Mouse (Mus musculus) cerebellum, adult 2 months (tissue): Measurements from ENCODE around the gene Uck2. TPM values are rescaled to one million over a fixed set of nuclear protein-coding genes. Genes with fewer than 3 reads are reported as not detected.

Experiments
- DNase-seq, 2 experiments: peaks; one replicate each; pipeline ENCODE4 v3.0.0; 2021
- H3K27ac ChIP-seq: fragments of 200-500 bp; 2 replicates; pipeline ENCODE4 v1.5.1; 2012; ENCODE audit warnings: low read length, control low read depth, inconsistent platforms; ENCODE audit not compliant: insufficient read depth
- H3K27me3 ChIP-seq: fragments of 200-500 bp; 2 replicates; pipeline ENCODE4 v1.6.1; 2012; ENCODE audit warnings: inconsistent platforms, mild to moderate bottlenecking, low read length, moderate library complexity; ENCODE audit not compliant: control insufficient read depth, insufficient read depth
- H3K4me1 ChIP-seq: fragments of 200-500 bp; 2 replicates; pipeline ENCODE4 v1.6.1; 2011; ENCODE audit warnings: low read length; ENCODE audit not compliant: control insufficient read depth, insufficient read depth
- H3K4me3 ChIP-seq: fragments of 200-500 bp; replicated peaks from 2 replicates; pipeline ENCODE3; 2011; ENCODE audit warnings: mild to moderate bottlenecking, low read depth, low read length, control low read depth; ENCODE audit not compliant: insufficient read depth
- CTCF ChIP-seq: fragments of 200-500 bp; IDR thresholded peaks from 2 replicates; pipeline ENCODE4 v1.5.1; 2011; ENCODE audit warnings: low read depth, mild to moderate bottlenecking, control low read depth, low read length, moderate library complexity, borderline replicate concordance; ENCODE audit not compliant: insufficient read depth
- POLR2A ChIP-seq: fragments of 200-500 bp; IDR thresholded peaks from 2 replicates; pipeline ENCODE4 v1.6.1; 2011; ENCODE audit warnings: low read length, control low read depth, borderline replicate concordance; ENCODE audit not compliant: insufficient read depth
- WGBS: fragments of 180-500 bp; shearing (Covaris S2); methylation state at CpG from one replicate; pipeline ENCODE4 v1.1.7; 2018; 5-methylcytosine and 5-hydroxymethylcytosine counted together
- polyA plus RNA-seq: library from polyadenylated mRNA; depleted of rRNA; stranded (reverse); fragments of >200 nt; gene quantifications from 2 replicates; pipeline ENCODE4 v1.2.3, GENCODE M21; 2012

Gene Uck2
- polyA plus RNA-seq, 1 experiment = 20.7 TPM

DNA sequence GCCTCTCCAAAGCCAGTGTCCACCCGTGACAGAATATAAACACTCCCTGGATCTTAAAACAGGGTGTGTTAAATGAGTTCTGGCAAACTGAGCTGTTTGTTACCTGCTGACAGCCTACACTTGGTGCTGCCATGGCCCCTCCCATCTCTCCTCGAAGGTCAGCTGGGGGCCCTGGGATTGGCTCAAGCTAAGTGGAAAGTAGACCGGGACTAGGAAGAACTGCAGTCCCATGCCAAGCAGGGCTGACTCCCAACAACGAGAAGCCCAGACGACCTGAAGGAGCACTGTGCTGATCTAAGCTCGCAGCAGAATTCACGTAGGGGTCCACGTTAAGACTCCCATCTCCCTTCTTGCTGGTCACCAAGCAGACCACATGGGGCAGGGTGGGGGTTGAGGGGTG, 48.3 kb downstream of the Uck2 start:
- no peak for DNase-seq
- 23% methylated on average over 8 of the region's 8 CpGs for WGBS
- peaks cover 47% of the 10 kb centered on the region for H3K4me1 ChIP-seq
- TF ChIP-seq POLR2A = no peak
- TF ChIP-seq CTCF = no peak
- no peak overlapping the region for H3K27ac ChIP-seq
- H3K4me3 ChIP-seq = no peak overlapping the region
- no peaks in the 10 kb centered on the region for H3K27me3 ChIP-seq

DNA sequence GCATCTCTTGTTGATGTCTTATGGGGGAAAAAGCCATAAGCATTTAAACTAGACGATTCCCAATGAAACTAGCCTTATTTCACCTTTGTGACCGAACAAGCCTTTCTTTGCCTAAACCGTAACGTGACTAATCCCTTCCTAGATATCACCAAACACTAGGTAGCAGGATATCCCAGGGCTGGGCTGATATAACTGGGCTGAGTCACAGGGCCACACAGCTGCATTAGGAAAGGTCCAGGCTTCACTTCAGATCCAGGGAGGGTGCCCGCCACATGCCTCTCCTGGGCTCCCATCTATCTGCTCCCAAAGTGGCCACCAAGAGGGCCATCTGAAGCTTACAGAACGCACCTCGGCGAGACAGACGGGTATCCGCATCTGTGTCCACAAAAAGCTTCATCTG, 50.8 kb downstream of the Uck2 start:
- H3K27me3 ChIP-seq = no peaks in the 10 kb centered on the region
- peaks cover 37% of the 10 kb centered on the region for H3K4me1 ChIP-seq
- no peak overlapping the region for H3K4me3 ChIP-seq
- 91% methylated on average over 10 of the region's 10 CpGs for WGBS
- H3K27ac ChIP-seq = no peak overlapping the region
- no peak for DNase-seq
- no peak for TF ChIP-seq CTCF
- no peak for TF ChIP-seq POLR2A

DNA sequence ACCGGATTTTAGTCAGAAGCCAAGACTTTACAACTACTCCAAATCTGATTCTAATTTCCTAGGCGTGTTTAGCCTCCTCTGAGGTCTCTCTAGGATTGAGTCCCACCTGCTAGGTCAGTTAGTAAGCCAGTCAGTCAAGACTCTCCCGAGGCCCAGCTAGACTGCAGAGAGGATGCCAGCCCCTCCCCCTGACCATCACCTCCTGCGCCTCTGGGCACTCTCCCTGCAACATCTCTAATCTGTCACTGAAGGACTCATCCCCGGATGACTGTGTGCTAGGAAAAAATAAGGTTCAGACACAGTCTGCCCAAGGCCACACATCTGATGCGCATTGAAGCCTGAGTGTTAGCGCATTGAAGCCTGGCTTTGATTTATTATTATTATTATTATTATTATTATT, 52.2 kb downstream of the Uck2 start:
- no peak for TF ChIP-seq POLR2A
- TF ChIP-seq CTCF = no peak
- Histone ChIP-seq H3K4me1 (peaks cover 28% of the 10 kb centered on the region), H3K27ac (no peak overlapping the region), H3K27me3 (no peaks in the 10 kb centered on the region), H3K4me3 (no peak overlapping the region)
- DNase-seq = no peak
- 77% methylated on average over 7 of the region's 7 CpGs for WGBS

DNA sequence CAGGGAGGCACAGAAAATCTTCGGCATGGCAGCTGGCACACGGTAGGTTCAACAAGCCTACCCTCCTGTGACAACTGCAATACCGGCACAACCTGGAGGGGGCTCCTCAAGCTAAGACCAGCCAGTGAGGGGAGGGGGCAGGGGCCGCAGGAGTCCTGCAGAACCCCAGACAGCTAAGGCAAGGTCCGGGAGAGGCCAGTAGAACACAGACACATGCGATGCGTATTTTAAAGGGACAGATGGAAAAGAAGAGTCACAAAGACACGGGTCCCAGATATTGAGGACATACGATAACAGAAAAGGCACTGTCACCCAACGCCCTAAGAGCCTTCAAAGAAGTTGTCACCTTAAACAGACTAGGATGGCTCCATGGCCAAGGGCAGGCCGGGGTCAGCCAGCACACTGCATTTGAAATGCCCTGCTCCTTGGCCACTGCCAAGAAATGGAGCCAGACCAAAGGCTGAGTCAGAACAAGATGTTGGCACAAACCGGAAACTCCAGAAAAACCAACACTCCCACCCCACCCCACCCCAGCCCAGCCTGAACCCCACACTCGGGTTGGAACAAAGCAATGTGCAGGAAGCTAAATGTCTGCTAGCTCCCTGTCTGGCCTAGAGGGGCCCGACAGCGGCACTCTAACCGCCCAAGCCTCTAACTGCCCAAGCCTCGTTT, 53.4 kb downstream of the Uck2 start:
- WGBS = 36% methylated on average over 17 of the region's 17 CpGs
- peaks cover 16% of the 10 kb centered on the region for H3K4me1 ChIP-seq
- no peaks in the 10 kb centered on the region for H3K27me3 ChIP-seq
- peak in 1 of 2 experiments; percentile 38 for DNase-seq
- H3K4me3 ChIP-seq = no peak overlapping the region
- no peak for TF ChIP-seq POLR2A
- TF ChIP-seq CTCF = peak; percentile 37
- H3K27ac ChIP-seq = peak overlapping the region; percentile 58

DNA sequence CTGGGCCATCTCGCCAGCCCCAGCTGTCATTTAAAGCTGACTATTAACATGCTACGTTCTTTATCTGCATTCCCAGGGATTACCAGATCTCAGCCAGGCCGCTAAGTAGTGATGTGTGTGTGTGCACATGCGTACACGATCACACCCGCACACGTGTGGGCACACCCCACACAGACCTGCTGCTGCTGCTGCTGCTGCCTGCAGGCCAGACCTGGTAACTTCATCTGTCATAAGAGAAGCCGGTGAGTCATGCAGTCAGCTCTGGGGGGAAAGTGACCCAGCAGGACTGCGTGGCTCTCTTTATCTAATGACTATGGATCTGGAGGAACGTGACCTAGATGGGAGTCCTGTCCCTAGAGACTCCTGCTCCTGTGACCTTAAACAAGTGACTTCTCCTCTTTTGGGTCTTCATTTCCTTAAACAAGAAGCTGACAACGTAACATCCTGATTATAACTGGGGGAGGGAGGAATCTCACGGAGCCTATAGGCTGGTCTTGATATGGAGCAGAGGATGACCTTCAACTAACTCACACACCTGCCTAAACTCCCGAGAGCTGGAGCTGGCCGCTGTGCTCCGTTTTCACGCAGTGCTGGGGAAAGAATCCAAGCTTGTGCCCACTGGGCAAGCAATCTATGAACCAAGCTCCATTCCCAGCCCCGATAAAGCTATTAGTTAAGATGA, 54.0 kb downstream of the Uck2 start:
- H3K27me3 ChIP-seq = no peaks in the 10 kb centered on the region
- DNase-seq = no peak
- TF ChIP-seq CTCF (no peak), POLR2A (no peak)
- H3K4me1 ChIP-seq = peaks cover 14% of the 10 kb centered on the region
- 64% methylated on average over 17 of the region's 17 CpGs for WGBS
- H3K4me3 ChIP-seq = no peak overlapping the region
- peak overlapping the region; percentile 58 for H3K27ac ChIP-seq

DNA sequence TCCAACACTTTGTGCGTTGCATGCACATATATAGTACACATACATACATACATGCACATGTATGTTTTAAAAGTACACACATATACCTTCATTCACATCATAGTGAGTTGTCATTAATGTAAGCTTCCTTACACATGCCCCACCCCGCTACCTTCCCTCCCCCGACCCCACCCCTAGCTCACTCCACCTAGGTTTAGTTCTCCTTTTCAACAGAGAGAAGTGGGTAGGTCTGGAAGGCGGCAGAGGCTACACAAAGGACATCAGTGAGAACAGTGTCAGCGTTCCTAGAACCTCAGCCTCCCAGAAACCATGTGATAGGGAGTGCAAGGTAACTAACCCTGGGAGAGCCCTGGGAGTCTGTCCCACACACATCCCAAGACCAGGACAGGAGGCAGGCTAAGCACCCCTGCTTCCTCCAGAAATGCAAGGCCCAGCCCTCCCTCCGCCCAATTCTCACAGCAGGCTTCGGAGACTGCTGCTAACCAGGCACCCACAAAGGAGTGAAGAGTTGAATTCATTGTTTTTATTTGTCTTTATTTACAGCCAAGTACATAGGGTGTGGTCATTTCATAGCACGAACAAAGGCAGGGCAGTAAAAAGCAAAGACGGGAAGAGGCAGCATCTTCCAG, 62.6 kb downstream of the Uck2 start:
- WGBS = 86% methylated on average over 9 of the region's 9 CpGs
- DNase-seq = no peak

DNA sequence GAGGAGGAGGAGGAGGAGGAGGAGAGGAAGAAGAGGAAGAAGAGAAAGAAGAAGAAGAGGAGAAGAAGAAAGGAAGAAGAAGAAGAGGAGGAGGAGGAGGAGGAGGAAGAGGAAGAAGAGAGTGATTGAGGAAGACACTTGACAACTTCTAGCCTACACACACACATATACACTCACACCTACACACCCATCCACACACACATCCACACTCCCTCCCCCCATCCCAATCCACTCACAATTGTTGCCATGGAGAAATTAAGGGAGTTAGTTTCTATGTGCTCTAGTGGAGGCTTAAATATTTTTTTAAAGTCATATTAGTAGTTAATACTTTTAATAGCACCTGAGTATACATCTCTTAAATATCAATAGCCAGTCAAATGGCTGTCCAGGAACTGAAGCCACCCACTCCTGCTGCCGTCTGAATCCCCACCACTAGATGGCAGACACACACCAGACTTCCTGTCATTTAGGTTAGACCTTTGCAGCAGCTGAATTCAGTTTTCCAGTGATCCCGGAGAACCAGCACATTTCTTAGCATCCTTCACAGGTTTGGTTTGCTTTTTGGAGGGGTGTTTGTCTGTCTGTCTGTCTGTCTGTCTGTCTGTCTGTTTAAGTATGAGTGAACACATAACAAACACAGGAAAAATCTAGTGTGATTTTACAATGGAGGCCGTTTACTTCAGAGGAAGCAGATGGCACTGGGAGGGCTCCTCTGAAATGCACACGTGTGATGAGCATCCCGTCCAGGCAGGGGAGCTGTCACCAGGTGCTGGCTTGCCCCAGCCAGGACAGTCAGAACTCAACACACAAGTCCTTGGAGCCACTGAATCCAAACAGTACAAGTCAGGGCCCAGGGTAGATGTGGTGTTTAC, 64.6 kb downstream of the Uck2 start:
- H3K4me3 ChIP-seq = no peak overlapping the region
- TF ChIP-seq POLR2A (no peak), CTCF (peak; percentile 96)
- H3K27me3 ChIP-seq = no peaks in the 10 kb centered on the region
- H3K27ac ChIP-seq = no peak overlapping the region
- H3K4me1 ChIP-seq = peaks cover 2% of the 10 kb centered on the region; the same call in 1 of the 2 replicates
- peak; percentile 81 to 92 for DNase-seq
- WGBS = 1% methylated on average over 5 of the region's 5 CpGs

More for the DNA sequence above, 62.6 kb downstream of the Uck2 start:
- peaks cover 2% of the 10 kb centered on the region; the same call in 1 of the 2 replicates for H3K4me1 ChIP-seq
- H3K27ac ChIP-seq = no peak overlapping the region
- H3K27me3 ChIP-seq = no peaks in the 10 kb centered on the region
- no peak for TF ChIP-seq POLR2A
- TF ChIP-seq CTCF = no peak
- H3K4me3 ChIP-seq = no peak overlapping the region
